Mouse (Mus musculus): ENCODE measurements around the gene Slc27a2. TPM values are rescaled to one million over a fixed set of nuclear protein-coding genes. Genes with fewer than 3 reads are reported as not detected.
"Not testable (repeated sequence)": the region's sequence is repeated elsewhere in the genome, so short reads cannot be mapped to it uniquely, and the experiment has no call there.

Slc27a2 gene
- polyA plus RNA-seq, 1 experiment from 2014 or later: 12.1 TPM

DNA sequence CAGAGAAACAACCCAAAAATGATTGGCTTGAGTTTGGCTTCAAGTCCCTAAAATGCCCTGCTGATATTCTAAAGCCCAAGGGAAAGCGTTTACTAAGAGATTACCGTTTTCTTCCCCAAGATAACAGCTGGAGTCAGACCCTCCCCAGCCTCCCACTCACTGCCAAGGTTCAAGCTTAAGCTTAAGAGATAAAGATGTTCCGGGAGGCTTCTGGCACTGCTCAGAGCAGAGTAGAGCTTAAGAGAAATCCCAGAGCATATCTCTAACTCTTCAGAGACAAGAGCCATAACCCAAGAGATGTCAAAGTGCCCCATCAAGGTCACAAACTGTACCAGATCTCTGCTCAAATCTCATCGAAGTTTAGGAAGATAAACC lies 54.5 kb downstream of the Slc27a2 start:
- Histone ChIP-seq H3K9me3 (ENCODE audit: control insufficient read depth, low read length) (no peaks in the 10 kb centered on the region), H3K36me3 (ENCODE audit: control insufficient read depth, insufficient read depth, low read length) (no peaks in the 10 kb centered on the region), H3K9ac (replicated peaks; ENCODE audit: low read depth, low read length) (no peak overlapping the region), H3K27me3 (ENCODE audit: control insufficient read depth, insufficient read depth, low read length) (no peaks in the 10 kb centered on the region), H3K4me2 (ENCODE audit: low read depth, low read length) (no peak overlapping the region), H3K4me1 (ENCODE audit: control insufficient read depth, insufficient read depth, low read length) (no peaks in the 10 kb centered on the region), H3K4me3 (ENCODE audit: low read depth, low read length) (no peak overlapping the region), H3K27ac (ENCODE audit: low read depth, low read length) (no peak overlapping the region)
- ATAC-seq (ENCODE audit: low read depth): no peak
- 79% methylated on average over 4 of the region's 4 CpGs for WGBS

DNA sequence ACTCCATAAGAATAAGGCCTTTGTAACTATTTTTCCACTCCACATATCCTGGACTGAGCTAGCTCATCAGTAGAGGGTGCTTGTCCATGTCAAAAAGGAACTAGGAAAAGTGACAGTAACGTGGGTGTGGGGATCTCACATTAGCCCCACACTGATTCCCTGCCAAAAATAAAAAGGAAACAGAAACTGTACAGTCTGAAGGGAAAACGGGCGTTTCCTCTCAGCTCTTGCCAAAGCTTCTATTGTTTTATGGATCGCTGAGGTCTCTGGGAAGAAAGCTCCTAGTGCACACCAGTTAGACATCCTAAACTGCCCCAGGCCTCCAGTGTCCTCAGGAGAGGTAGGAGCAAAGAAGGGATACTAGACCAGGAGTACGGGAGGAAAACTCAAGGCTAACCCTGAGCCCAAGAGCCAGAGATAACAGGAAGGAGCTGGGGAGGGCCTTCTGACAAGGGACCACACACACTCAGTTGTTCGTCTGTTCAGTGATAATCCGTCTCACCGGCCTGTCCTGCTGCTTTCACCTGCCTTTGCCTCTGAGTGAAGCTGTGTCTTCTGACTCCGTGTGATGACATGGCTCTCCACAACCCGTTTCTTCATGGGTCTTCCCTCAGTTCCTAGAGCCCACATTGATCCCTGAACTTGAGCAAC lies 55.5 kb downstream of the Slc27a2 start:
- no peak for ATAC-seq (ENCODE audit: low read depth)
- Histone ChIP-seq H3K4me1 (ENCODE audit: control insufficient read depth, insufficient read depth, low read length) (no peaks in the 10 kb centered on the region), H3K9me3 (ENCODE audit: control insufficient read depth, low read length) (no peaks in the 10 kb centered on the region), H3K4me2 (ENCODE audit: low read depth, low read length) (no peak overlapping the region), H3K4me3 (ENCODE audit: low read depth, low read length) (no peak overlapping the region), H3K27me3 (ENCODE audit: control insufficient read depth, insufficient read depth, low read length) (no peaks in the 10 kb centered on the region), H3K27ac (ENCODE audit: low read depth, low read length) (no peak overlapping the region), H3K9ac (replicated peaks; ENCODE audit: low read depth, low read length) (no peak overlapping the region), H3K36me3 (ENCODE audit: control insufficient read depth, insufficient read depth, low read length) (no peaks in the 10 kb centered on the region)
- 73% methylated on average over 10 of the region's 10 CpGs for WGBS

DNA sequence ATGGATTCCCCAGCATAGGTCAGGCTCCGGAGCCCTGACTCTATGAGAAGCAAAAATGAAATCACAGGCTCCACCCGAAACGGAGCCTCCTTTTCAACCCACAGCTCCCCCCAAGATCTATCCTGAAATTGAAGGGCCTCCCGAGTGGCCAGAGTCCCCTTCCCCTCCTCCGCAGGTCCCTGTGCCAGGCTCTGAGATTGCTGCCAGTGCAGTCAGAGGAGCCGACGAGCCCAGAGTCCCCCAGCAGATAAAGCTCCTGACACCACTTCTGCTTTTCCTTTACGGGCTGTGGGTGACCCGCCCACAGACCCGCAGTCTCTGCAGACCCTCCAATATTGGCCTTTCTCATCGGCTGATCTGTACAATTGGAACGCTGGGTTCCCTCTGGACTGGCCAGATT lies 57.4 kb downstream of the Slc27a2 start:
- H3K9ac ChIP-seq (replicated peaks; ENCODE audit: low read depth, low read length); H3K4me1 ChIP-seq (ENCODE audit: control insufficient read depth, insufficient read depth, low read length); H3K4me3 ChIP-seq (ENCODE audit: low read depth, low read length); H3K4me2 ChIP-seq (ENCODE audit: low read depth, low read length); H3K27me3 ChIP-seq (ENCODE audit: control insufficient read depth, insufficient read depth, low read length); H3K27ac ChIP-seq (ENCODE audit: low read depth, low read length); H3K36me3 ChIP-seq (ENCODE audit: control insufficient read depth, insufficient read depth, low read length); H3K9me3 ChIP-seq (ENCODE audit: control insufficient read depth, low read length); ATAC-seq (ENCODE audit: low read depth): not testable (repeated sequence)
- 80% methylated on average over 11 of the region's 12 CpGs for WGBS

DNA sequence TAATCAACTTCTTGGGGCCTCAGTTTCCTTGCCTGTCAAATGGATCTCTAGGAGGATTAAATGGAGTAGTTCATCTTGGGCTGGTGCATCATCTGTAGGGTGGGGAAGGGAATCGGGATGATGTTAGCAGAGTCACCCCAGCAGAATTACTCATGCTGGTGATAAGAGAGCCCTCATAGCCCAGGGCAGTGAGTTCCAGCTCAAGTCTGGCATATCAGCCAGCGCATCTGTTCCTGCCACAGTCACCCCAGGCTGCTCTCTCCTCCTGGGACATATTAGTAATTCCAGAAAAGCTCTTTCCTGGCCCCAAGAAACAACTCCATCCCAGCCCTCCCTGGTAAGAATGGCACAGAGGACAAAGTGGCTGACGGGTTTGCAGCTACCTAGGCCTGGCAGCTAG lies 63.1 kb downstream of the Slc27a2 start:
- Histone ChIP-seq H3K4me3 (ENCODE audit: low read depth, low read length) (no peak overlapping the region), H3K9me3 (ENCODE audit: control insufficient read depth, low read length) (no peaks in the 10 kb centered on the region), H3K36me3 (ENCODE audit: control insufficient read depth, insufficient read depth, low read length) (no peaks in the 10 kb centered on the region), H3K27ac (ENCODE audit: low read depth, low read length) (no peak overlapping the region), H3K27me3 (ENCODE audit: control insufficient read depth, insufficient read depth, low read length) (no peaks in the 10 kb centered on the region), H3K4me1 (ENCODE audit: control insufficient read depth, insufficient read depth, low read length) (no peaks in the 10 kb centered on the region), H3K9ac (replicated peaks; ENCODE audit: low read depth, low read length) (no peak overlapping the region), H3K4me2 (ENCODE audit: low read depth, low read length) (no peak overlapping the region)
- no peak for ATAC-seq (ENCODE audit: low read depth)
- WGBS: 77% methylated on average over 3 of the region's 3 CpGs

DNA sequence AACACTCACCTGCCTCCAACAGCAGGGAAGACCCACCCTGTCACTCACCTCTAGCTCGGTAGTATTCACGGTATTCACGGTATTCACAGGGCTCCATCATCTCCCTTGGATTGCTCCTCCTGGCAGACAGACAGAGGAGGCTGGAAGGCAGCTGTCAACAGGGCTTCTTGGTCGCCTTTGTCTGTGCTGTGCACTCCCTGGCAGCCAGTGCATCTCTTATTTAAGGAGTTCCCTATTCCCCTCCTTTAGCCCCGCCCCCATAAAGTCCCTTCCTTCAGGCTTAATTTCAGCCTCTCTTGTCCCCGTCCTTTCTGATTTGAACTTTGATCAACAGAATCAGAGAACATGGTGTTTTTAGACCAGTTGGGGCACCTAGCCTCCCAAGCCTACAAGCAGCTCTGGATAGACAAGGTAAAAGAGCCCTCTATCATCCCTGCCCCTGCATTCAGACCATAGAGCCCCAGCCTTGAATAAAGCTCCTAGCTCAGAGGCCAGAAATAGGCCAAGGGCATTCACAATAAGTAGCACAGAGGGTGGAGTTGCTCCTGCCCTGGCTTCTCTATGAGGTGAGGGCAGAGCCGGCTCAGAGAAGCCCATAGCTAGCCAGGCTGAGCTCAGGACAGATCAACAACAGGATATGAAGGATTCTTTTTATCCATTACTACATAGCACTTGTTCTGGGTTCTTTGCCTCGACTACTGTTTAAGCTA lies 66.4 kb downstream of the Slc27a2 start:
- 34% methylated on average over 8 of the region's 8 CpGs for WGBS
- no peak for ATAC-seq (ENCODE audit: low read depth)

DNA sequence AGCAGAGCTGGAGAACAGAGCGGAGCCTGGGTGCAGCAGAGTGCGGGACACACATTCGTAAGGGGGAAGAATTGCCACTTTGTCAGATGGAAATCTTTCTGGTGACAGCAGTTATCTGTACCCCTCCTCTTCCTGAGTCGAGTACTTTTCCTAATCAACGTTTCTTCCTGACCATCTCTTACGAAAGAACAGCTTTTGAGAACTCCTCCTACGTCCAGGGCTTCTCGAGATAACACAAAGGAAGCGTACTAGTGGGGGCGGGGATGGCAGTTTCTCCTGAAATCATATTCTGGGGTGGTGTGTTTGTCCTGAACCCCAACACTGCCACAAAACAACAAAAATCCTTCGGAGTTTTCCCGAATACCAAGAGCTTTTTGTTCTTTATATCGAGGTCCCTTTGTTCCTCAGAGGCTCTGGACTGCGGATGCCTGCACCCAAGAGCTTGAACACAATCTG lies 67.1 kb downstream of the Slc27a2 start, which contains the start of gene Hdc:
Hdc (minus strand) TSS at position 51 of the 456 bp plus-strand sequence.
- no peaks in the 10 kb centered on the region for H3K27me3 ChIP-seq (ENCODE audit: control insufficient read depth, insufficient read depth, low read length)
- no peaks in the 10 kb centered on the region for H3K36me3 ChIP-seq (ENCODE audit: control insufficient read depth, insufficient read depth, low read length)
- no peak within 1 kb of the TSS for H3K9ac ChIP-seq (replicated peaks; ENCODE audit: low read depth, low read length)
- H3K4me3 ChIP-seq (ENCODE audit: low read depth, low read length): no peak within 1 kb of the TSS
- no peak within 1 kb of the TSS for H3K4me2 ChIP-seq (ENCODE audit: low read depth, low read length)
- no peaks in the 10 kb centered on the region for H3K4me1 ChIP-seq (ENCODE audit: control insufficient read depth, insufficient read depth, low read length)
- H3K9me3 ChIP-seq (ENCODE audit: control insufficient read depth, low read length): no peaks in the 10 kb centered on the region
- no peak within 1 kb of the TSS for H3K27ac ChIP-seq (ENCODE audit: low read depth, low read length)
- no peak for ATAC-seq (ENCODE audit: low read depth)
- WGBS: 83% methylated on average over 14 of the region's 14 CpGs

More for the DNA sequence above, 66.4 kb downstream of the Slc27a2 start:
- no peak overlapping the region for H3K27ac ChIP-seq (ENCODE audit: low read depth, low read length)
- no peaks in the 10 kb centered on the region for H3K36me3 ChIP-seq (ENCODE audit: control insufficient read depth, insufficient read depth, low read length)
- H3K4me3 ChIP-seq (ENCODE audit: low read depth, low read length): no peak overlapping the region
- H3K4me2 ChIP-seq (ENCODE audit: low read depth, low read length): no peak overlapping the region
- no peaks in the 10 kb centered on the region for H3K27me3 ChIP-seq (ENCODE audit: control insufficient read depth, insufficient read depth, low read length)
- H3K9ac ChIP-seq (replicated peaks; ENCODE audit: low read depth, low read length): no peak overlapping the region
- H3K9me3 ChIP-seq (ENCODE audit: control insufficient read depth, low read length): no peaks in the 10 kb centered on the region
- no peaks in the 10 kb centered on the region for H3K4me1 ChIP-seq (ENCODE audit: control insufficient read depth, insufficient read depth, low read length)

DNA sequence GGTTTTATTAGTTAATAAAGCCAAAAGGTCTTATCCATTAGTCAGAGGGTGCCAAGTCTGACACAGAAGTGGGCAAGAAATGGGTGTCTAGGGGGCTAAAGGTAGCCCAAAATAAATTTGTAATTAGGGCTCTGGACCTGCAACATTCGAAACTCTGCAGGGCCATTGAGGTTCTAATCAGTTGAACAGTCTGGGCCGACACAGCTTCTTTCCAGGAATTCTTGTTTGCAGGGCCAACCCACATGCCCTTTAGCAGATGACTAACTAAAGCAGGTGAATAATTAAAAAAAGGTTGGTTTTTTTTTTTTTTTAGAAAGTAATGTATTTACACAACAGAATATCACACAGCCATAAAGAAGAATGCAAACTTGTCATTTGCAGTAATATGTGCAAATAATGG lies 70.2 kb downstream of the Slc27a2 start:
- Histone ChIP-seq H3K9ac (replicated peaks; ENCODE audit: low read depth, low read length) (no peak overlapping the region), H3K4me1 (ENCODE audit: control insufficient read depth, insufficient read depth, low read length) (no peaks in the 10 kb centered on the region), H3K27me3 (ENCODE audit: control insufficient read depth, insufficient read depth, low read length) (no peaks in the 10 kb centered on the region), H3K36me3 (ENCODE audit: control insufficient read depth, insufficient read depth, low read length) (no peaks in the 10 kb centered on the region), H3K9me3 (ENCODE audit: control insufficient read depth, low read length) (no peaks in the 10 kb centered on the region), H3K27ac (ENCODE audit: low read depth, low read length) (no peak overlapping the region), H3K4me3 (ENCODE audit: low read depth, low read length) (no peak overlapping the region), H3K4me2 (ENCODE audit: low read depth, low read length) (no peak overlapping the region)
- no peak for ATAC-seq (ENCODE audit: low read depth)
- WGBS: 88% methylated on average over 2 of the region's 2 CpGs

DNA sequence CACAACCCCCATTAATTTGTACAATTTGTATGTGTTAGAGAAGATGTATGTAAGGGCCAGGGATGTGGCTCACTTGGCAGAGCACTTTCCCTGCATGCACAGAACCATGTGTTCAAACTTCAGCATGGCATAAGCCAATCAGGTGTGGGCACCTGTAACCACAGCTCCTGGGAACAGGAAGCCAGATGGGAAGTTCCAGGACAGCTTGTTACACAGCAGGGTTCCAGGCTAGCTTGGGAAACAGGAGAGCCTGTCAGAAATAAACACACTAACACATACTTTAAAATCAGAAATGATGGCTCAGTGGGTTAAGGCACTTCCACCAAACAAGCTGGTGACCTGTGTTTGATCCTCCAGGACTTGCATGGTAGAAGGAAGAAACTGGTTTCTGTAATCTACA lies 70.9 kb downstream of the Slc27a2 start:
- H3K9me3 ChIP-seq (ENCODE audit: control insufficient read depth, low read length): no peaks in the 10 kb centered on the region
- ATAC-seq (ENCODE audit: low read depth): no peak
- no peak overlapping the region for H3K27ac ChIP-seq (ENCODE audit: low read depth, low read length)
- H3K4me3 ChIP-seq (ENCODE audit: low read depth, low read length): no peak overlapping the region
- no peaks in the 10 kb centered on the region for H3K4me1 ChIP-seq (ENCODE audit: control insufficient read depth, insufficient read depth, low read length)
- no peak overlapping the region for H3K9ac ChIP-seq (replicated peaks; ENCODE audit: low read depth, low read length)
- H3K4me2 ChIP-seq (ENCODE audit: low read depth, low read length): no peak overlapping the region
- 0 out of 2 replicates have a peak, but pooled peaks cover 4% of the 10 kb centered on the region for H3K36me3 ChIP-seq (ENCODE audit: control insufficient read depth, insufficient read depth, low read length)
- no peaks in the 10 kb centered on the region for H3K27me3 ChIP-seq (ENCODE audit: control insufficient read depth, insufficient read depth, low read length)

DNA sequence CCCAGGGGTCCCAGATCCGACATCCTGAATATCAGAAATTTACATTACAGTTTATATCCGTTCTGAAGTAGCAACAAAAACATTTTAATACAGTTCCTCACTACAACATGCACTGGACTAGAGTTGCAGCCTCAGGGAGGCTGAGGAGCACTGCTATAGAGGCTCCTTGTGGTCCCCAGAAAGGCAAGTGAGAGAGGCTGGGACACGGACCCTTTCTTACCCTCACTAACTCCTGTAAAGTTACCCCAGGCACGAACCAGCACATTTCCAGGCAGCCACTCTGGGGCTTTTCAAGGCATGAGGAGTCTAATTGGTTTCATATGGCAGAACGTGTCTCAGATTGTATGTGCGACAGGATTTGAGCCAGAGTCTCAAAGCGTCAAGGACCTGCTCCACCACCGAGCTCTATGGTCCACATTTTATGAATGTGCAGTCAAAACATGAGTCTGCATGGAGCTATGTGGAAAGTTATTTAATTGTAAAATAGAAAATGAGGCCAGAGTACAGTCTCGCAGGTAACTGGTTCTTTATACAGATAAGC lies 76.3 kb downstream of the Slc27a2 start:
- Histone ChIP-seq H3K9me3 (ENCODE audit: control insufficient read depth, low read length) (no peaks in the 10 kb centered on the region), H3K4me1 (ENCODE audit: control insufficient read depth, insufficient read depth, low read length) (no peaks in the 10 kb centered on the region), H3K4me2 (ENCODE audit: low read depth, low read length) (no peak overlapping the region), H3K27me3 (ENCODE audit: control insufficient read depth, insufficient read depth, low read length) (no peaks in the 10 kb centered on the region), H3K27ac (ENCODE audit: low read depth, low read length) (no peak overlapping the region), H3K9ac (replicated peaks; ENCODE audit: low read depth, low read length) (no peak overlapping the region), H3K36me3 (ENCODE audit: control insufficient read depth, insufficient read depth, low read length) (peaks cover 19% of the 10 kb centered on the region), H3K4me3 (ENCODE audit: low read depth, low read length) (no peak overlapping the region)
- no peak for ATAC-seq (ENCODE audit: low read depth)
- 94% methylated on average over 9 of the region's 9 CpGs for WGBS

Data from neural tube, embryonic 14.5 days (tissue).